Mouse (Mus musculus): Measurements from ENCODE around the gene Gm49396.

Gene Gm49396

DNA sequence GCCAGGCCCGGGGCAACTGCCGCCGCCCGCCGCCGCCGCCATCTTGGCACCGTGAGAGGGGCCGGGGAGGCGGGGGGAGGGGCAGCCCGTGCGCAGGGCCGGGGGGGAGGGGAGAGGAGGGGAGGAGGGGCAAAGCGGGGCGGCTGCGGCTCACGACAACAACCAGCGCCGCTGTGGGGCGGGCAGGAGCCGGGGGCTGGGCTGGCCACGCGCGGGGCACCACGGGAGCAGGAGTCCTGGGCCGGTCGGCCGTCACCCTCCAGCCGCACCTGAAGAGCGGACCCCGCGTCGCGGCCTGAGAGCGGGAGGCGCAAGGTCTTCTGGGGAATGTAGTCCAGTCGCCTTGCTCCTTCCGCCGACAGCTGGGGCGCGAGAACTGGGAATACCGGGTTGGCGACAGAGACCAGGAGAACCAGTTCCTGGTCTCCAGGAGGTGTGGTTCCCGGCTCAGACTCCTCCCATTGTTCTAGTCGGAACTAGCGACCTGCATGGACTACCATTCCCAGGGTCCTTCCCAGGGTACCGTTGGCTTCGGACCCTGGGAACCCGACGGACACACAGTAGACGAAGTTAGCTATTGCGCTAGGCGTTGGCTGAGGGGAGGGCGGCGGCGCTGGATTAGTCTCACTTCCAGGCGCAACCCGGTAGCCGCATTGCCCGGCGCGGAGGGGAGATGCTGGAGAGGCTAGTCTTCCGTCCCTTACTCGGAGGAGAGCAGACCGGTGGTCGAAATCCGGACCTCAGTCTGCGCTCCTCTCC is 25.7 kb downstream of the Gm49396 start, which contains the start of gene Kmt2b:
Kmt2b (minus strand) TSS at position 51 of the 759 bp plus-strand sequence.
- DNase-seq = peak; percentile 94

GRCm38 (mm10) chr7:30589435-30590301 is 26.5 kb downstream of the Gm49396 start:
- DNase-seq = peak; percentile 86

DNA sequence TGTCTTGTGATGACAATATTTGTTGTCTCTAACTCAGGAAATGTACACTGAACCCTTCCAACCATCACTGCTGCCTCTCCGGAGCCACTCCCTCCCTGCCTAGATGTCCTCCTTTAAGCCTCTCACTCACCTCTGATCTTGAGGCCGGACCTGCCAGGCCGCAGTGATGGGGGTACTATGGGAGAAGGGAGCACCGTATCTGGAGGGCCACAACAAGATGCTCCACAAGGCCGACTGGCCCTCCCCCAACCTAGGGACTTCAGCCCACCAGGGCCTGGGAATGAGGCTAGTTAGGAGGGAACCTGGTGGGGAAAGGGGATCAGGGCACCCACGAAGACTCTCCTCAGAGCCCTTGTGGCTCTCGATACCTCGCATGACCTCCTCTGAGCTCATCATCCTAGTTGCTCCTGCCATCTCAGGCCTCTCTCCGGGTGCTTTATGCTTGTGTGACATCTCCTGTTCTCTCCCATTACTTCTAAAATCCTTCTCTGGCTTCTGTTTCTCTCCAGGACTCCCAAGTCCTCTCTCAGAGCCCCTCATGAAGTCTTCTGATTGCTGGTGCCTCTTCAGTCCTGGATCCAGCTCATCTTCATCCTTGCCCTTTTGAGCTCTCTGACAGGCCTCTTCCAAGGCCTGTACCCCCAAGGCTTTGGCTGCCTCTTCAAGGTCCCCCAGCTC is 27.9 kb downstream of the Gm49396 start:
- no peak for DNase-seq

- no peak for DNase-seq
These were observed 28.4 kb downstream of the Gm49396 start for GRCm38 (mm10) chr7:30591605-30591951.

GRCm38 (mm10) chr7:30592772-30593423 is 29.8 kb downstream of the Gm49396 start:
- no peak for DNase-seq

DNA sequence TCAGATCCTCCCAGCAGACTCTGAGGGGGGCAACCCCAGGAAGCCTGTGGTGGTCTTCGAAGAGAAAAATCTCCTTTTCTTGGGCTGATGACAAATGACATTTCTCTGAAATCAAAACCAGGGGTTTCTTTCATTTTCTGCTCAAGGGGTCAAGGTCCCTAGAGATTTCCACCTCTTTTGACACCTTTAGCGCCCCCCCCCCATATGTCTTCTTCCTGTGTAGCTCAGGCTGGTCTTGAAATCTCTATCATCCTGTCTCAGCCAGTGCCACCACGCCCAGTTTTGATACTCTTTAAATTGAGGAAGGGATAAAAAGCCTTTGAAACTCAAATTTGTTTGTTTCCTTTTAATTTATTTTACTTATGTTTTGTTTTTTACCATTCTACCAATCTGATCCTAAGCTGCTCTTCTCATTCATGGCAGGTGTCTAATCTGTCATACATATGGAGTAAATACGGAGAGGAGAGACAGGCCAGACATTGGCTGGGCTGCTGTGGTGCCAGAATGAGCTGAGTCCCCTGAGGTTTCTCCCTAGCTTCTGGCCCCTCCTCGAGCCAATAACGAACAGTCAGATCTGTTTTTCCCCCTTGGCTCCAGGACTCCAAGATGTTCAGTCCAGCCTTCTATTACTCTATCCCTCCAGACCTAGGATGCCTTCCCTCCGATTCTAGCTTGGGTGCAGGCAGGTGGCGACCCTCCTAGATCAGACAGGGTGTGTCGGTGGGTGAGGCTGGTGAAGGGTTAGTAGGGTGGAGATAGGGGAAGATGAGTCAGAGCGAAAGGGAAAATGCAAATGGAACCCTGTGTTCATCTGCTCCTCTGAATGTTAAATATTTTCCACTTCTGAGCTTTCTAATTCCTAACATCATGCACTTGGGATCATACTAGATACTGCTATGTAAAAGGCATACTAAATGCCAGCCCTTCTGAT is 30.7 kb downstream of the Gm49396 start:
- no peak for DNase-seq

GRCm38 (mm10) chr7:30594510-30595024 is 31.4 kb downstream of the Gm49396 start:
- DNase-seq = no peak

DNA sequence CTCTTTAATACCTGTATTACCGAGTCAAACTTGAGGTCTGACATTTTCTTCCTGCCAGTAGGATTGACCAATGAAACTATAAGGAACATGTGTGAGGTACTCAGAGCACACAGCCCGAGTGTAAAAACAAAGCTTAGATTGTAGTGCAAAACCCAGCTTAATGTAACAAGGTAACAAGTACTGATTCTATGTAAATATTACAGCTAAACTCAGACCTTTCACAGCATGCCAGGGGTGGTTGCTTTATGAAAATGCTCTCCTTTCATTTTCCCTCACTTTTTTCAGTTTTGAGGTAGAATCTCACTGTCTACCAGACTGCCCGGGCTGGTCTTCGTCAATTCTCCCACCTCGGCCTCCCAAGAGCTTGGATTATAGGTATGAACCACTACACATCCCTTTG is 32.9 kb downstream of the Gm49396 start:
- DNase-seq = no peak

- no peak for DNase-seq
These were observed 33.7 kb downstream of the Gm49396 start for GRCm38 (mm10) chr7:30596811-30597210.

DNA sequence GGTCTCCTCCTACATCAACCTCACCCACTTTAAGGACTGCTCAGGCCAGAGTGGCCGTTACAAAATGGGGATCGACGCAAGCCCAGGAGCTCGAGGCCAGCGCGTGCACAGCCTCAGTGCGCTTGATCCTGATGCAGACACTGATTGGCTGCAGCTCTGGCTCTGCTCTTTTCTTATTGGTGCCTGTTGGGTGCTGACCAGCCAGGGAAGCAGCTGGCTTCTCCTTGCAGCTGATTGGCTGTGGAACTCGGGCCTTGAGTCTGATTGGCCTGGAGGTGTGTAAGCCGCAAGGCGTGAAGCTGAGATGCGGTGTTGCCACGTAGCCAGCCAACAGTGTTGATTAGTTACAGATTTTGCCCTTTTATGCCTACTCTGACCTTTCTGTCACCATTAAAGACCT is 35.6 kb downstream of the Gm49396 start, which contains the start of gene Zbtb32:
Zbtb32 (minus strand) TSS at position 124 of the 400 bp plus-strand sequence.
- no peak for DNase-seq

DNA sequence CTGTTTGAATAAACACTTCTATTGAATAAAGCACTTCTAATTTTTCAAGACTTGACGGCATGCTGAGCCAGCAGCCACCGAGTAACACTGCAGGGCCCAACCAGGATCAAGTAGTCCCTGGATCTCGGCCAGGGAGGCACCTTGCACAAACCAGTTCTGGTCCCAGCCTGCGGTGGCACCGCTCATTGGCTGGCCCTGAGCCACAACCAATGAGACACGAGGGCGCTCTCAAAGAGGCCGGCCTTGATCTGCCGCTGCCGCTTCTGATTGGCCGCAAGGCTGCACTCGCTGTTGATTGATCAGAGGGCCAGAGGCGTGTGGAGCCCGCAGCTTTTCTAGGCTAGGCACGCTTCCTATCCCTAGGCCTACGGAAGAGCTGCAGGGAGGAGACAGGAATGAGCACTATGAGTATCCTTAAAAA is 36.8 kb downstream of the Gm49396 start:
- peak; percentile 67 for DNase-seq

DNA sequence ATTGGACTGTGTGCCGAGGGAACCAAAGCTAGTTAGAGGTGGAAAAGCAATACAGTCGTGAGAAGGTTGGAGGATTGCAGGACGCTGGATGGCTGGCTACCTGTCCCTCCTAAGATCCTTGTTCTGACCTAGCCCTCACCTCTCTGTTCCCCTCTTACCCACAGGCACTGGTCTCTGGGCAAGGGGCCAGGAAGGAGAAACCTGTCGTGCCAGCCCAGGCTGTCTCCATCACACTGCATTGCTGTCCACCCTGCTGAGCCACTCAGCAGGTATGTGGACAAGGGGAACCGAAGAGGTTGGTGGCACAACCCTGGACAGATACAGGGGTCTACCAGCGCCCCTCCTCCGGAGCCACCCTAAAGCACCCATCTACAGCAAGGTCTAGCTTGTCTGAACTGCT is 37.5 kb downstream of the Gm49396 start:
- no peak for DNase-seq

GRCm38 (mm10) chr7:30602583-30602982 is 39.4 kb downstream of the Gm49396 start:
- DNase-seq = no peak

GRCm38 (mm10) chr7:30604424-30604823 is 41.3 kb downstream of the Gm49396 start:
- no peak for DNase-seq

DNA sequence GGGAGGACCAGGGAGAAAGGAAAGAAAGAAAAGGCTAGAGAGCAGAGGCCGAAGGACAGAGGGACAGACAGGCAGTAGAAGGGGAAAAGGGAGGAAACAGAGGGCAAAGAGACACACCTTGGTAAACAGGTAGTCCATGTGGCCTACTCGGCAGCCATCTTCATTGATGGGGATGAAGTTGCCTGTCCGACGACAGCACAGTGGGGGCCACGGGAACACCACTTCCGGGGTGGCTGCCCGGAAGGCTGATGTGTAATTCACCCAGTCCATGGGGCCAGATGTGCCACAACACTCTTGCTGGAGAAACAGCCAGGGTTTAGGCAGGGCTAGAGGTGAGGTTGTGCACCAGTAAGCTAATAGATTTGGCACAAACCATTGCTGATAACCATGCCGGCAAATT is 41.8 kb downstream of the Gm49396 start:
- no peak for DNase-seq

- peak; percentile 70 for DNase-seq
These were observed 44.7 kb downstream of the Gm49396 start for GRCm38 (mm10) chr7:30607706-30608309.

- DNase-seq = no peak
These were observed 45.3 kb downstream of the Gm49396 start for GRCm38 (mm10) chr7:30608476-30608875.

DNA sequence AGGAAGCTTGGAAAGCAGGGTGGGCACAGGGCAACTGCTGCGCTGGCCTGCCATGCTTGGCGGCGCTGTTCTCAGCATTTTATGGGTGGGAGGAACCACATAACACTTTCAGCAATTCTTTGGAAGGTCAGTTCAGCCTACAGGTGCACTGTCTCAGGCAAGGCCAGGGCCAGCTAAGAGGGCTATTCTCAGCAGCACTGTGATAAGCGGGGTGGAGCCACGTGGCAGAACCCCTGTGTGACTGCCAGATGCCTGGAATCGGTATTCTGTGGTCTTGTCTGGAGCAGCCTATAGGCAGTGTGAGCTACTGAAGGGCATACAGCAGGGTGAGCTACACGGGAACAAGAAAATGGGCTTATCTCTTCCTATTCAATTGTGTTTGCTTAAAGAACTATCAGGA is 46.9 kb downstream of the Gm49396 start:
- no peak for DNase-seq

DNA sequence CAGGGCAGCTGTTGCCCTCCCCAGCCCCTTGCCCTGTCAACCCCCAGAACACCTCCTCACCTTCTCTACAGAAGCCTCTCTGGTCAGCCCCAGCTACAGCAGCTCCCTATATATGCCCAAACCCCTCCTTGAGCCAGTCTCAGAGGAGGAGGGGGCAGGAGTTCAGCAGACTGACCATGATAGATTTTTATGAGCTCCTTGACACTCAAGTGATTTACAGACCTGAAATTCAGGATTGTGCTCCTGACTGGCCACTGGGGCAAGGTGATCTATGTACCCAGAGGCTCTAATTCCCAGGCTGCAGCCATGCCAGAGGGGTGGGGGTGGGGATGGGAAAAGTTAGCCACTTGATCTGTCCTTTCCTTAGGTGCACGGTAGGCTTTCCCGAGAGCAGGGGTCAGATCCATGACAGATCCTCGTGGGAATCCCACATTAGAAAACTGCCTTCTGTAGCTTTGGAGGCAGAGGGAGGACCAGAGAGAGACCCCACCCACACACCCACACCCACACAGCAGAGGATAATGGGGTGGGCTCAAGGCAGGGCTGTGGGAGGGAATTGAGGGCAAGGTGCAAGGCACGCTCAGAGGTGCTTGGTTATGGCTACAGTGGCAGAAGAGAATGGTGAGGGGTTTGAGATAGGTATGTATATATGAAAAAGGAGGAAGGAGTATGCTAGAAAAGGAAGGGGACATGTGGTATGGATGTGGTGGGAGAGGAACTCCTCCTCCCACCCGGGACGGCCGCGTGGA is 49.7 kb downstream of the Gm49396 start, which contains the start of gene Upk1a:
Upk1a (minus strand) TSS at position 194 of the 749 bp plus-strand sequence.
- no peak for DNase-seq

DNA sequence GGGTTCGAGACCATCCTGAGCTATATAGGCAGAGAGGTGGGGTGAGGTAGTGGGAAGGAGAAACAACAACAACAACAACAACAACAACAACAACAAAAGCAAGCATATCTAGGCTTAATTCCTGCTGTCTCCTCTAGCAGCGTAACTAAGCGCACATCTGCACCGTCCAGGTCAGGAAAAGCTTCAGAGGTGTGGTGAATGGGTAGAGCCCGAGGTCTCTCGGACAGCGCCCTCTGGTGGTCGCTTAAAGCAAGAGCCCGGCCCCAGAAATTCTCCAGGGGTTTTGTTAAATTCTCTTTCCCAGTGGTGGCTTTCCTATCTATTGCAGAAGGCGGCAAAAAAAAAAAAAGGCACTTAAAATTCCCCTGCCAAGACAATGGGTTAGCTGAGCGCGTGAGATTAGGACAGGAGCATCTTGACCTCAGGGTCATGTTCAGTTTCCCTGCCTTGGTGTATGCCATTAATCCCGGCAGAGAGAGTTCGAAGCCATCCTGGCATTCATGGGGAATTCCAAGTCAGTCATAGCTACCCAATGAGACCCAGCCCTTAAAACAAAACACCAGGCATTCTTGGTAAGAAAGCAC is 50.5 kb downstream of the Gm49396 start:
- peak; percentile 67 for DNase-seq
